Mouse (Mus musculus) thymus, postnatal 0 days (tissue): ENCODE data around the gene Tmem178. TPM values are rescaled to one million over a fixed set of nuclear protein-coding genes. Genes with fewer than 3 reads are reported as not detected.
A peak's percentile ranks its signal among the peaks of the same experiment; 100 is the strongest.

Experiments used
- DNase-seq: peaks from one replicate; pipeline ENCODE4 v3.0.0-alpha.2; 2015; ENCODE audit warnings: low spot score
- polyA plus RNA-seq: library from polyadenylated mRNA; unstranded; fragments of >200 nt; fragmentation: Nextera tagmentation; extraction: Ambion mirVana; gene quantifications from 2 replicates; pipeline ENCODE4 v1.2.1, GENCODE M21; 2015

The Tmem178 gene
- polyA plus RNA-seq, 1 experiment from 2014 or later: 0.29 TPM

DNA sequence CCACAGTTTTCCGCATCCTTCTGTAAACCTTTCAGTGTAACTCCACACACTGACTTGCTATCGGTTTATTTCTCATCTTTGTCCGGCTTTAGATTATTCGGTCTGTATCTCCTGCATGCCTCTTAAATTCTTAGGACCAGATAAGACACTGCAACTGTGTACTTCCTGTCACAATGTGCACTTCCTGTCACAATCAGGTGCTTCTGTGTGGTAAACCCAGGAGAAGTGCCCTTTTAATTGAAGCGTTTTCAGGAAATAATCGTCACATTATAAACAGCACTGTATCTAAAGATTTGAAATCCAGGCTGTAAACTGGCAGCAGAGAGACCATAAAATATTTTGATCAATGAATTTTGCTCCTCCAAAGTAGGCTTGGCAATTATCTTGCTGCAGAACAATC, 100.7 kb downstream of the Tmem178 start:
- DNase-seq: peak; percentile 27

GRCm38 (mm10) chr17:81045525-81046150, 101.2 kb downstream of the Tmem178 start:
- DNase-seq: peak; percentile 49

GRCm38 (mm10) chr17:81047930-81048564, 103.6 kb downstream of the Tmem178 start:
- no peak for DNase-seq

Other genes with a start within 250 kb of the Tmem178 start
- gene Map4k3, start 216.1 kb upstream of the Tmem178 start, polyA plus RNA-seq: 5.2 and 5.3 TPM in 2 replicates
- gene Thumpd2, start 120.5 kb downstream of the Tmem178 start, polyA plus RNA-seq: 21.5 and 22.2 TPM in 2 replicates